Mouse (Mus musculus) heart, embryonic 15.5 days (tissue): ENCODE results near the gene Sntb2. TPM values are rescaled to one million over a fixed set of nuclear protein-coding genes. Genes with fewer than 3 reads are reported as not detected.
A peak's percentile ranks its signal among the peaks of the same experiment; 100 is the strongest.
"Not testable (repeated sequence)": the region's sequence is repeated elsewhere in the genome, so short reads cannot be mapped to it uniquely, and the experiment has no call there.

ENCODE experiments used
- ATAC-seq: fragments of 200-750 bp; cut with Nextera tagmentation; replicated peaks from 2 replicates; pipeline ENCODE4 v1.8.0; 2017; ENCODE audit warnings: low read depth, moderate TSS enrichment; ENCODE audit not compliant: insufficient number of reproducible peaks, insufficient read depth, low FRiP score
- H3K27ac ChIP-seq: fragments of 300-500 bp; sonication (generic); 2 replicates; pipeline ENCODE4 v1.5.1; 2015; ENCODE audit warnings: mild to moderate bottlenecking, inconsistent platforms
- H3K27me3 ChIP-seq: fragments of 300-500 bp; sonication (generic); 2 replicates; pipeline ENCODE4 v1.6.1; 2015; ENCODE audit warnings: inconsistent platforms
- H3K36me3 ChIP-seq: fragments of 300-500 bp; sonication (generic); 2 replicates; pipeline ENCODE4 v1.6.1; 2015; ENCODE audit warnings: mild to moderate bottlenecking, inconsistent platforms
- H3K4me1 ChIP-seq: fragments of 300-500 bp; sonication (generic); replicated peaks from 2 replicates; pipeline ENCODE4 v1.6.1; 2015; ENCODE audit warnings: inconsistent platforms
- H3K4me2 ChIP-seq: fragments of 300-500 bp; sonication (generic); 2 replicates; pipeline ENCODE4 v1.6.1; 2015; ENCODE audit warnings: inconsistent platforms, mild to moderate bottlenecking, moderate library complexity
- H3K4me3 ChIP-seq: fragments of 300-500 bp; sonication (generic); 2 replicates; pipeline ENCODE4 v1.5.1; 2015; ENCODE audit warnings: mild to moderate bottlenecking, inconsistent platforms
- H3K9ac ChIP-seq: fragments of 300-500 bp; sonication (generic); 2 replicates; pipeline ENCODE4 v1.6.1; 2015; ENCODE audit warnings: mild to moderate bottlenecking, inconsistent platforms
- H3K9me3 ChIP-seq: fragments of 300-500 bp; sonication (generic); replicated peaks from 2 replicates; pipeline ENCODE4 v1.6.1; 2016; ENCODE audit warnings: inconsistent platforms
- WGBS: fragments of 180-500 bp; shearing (Covaris S2); methylation state at CpG from one replicate; pipeline ENCODE4 v1.1.7; 2015; ENCODE audit warnings: mixed read lengths; 5-methylcytosine and 5-hydroxymethylcytosine counted together
- polyA plus RNA-seq: library from polyadenylated mRNA; unstranded; fragments of >200 nt; fragmentation: Nextera tagmentation; extraction: Ambion mirVana; gene quantifications from 2 replicates; pipeline ENCODE4 v1.2.1, GENCODE M21; 2015

The Sntb2 gene
- polyA plus RNA-seq, 1 experiment from 2014 or later = 12.6 TPM

DNA sequence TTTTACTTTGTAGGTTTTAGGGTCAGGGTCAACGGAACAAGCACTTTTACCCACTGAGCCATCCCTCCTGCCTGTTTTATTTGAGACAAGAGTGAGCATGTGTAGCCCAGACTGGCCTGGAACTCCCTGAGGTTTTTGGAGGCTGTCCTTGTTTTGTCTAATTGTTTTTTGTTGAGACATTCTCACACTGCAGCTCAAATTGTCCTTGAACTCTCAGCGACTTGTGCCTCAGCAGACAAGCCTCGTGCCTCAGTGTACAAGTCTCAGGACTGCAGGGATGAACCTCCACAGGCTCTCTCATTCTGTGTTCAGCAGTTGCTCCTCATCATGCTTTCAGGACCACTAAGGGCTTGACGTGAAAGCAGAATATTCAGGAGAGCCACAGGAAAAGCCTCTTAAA, 16.2 kb downstream of the Sntb2 start:
- H3K27ac ChIP-seq = no peak overlapping the region
- no peaks in the 10 kb centered on the region for H3K4me1 ChIP-seq
- no peak overlapping the region for H3K4me2 ChIP-seq
- H3K36me3 ChIP-seq = no peaks in the 10 kb centered on the region
- no peaks in the 10 kb centered on the region for H3K9me3 ChIP-seq
- no peaks in the 10 kb centered on the region for H3K27me3 ChIP-seq
- 60% methylated on average over 4 of the region's 4 CpGs for WGBS
- no peak overlapping the region for H3K4me3 ChIP-seq
- H3K9ac ChIP-seq = no peak overlapping the region
- no peak for ATAC-seq

DNA sequence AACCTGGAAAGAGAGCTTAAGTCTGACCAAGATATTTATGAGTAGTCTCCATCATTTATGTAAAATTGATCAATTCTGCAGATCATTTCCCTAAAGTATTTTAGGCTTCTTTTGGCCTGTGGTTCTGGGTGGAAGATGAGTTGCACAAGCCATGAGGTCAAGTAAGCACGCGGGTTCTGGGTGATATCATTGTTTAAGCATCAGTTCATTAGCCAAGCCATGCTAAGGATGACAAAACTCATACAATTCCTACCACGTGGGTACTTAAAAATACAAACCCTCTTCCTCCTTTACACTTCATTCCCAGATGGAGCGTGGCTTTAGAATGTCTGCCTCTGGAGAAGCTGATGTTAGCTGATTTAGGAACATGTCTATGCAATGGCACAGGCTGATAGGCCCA, 18.0 kb downstream of the Sntb2 start:
- H3K9me3 ChIP-seq = no peaks in the 10 kb centered on the region
- no peak for ATAC-seq
- no peak overlapping the region for H3K9ac ChIP-seq
- no peak overlapping the region for H3K27ac ChIP-seq
- H3K4me2 ChIP-seq = no peak overlapping the region
- 0 out of 2 replicates have a peak, but pooled peaks cover 4% of the 10 kb centered on the region for H3K4me1 ChIP-seq
- 56% methylated on average over 4 of the region's 4 CpGs for WGBS
- H3K36me3 ChIP-seq = no peaks in the 10 kb centered on the region
- no peak overlapping the region for H3K4me3 ChIP-seq
- H3K27me3 ChIP-seq = no peaks in the 10 kb centered on the region

DNA sequence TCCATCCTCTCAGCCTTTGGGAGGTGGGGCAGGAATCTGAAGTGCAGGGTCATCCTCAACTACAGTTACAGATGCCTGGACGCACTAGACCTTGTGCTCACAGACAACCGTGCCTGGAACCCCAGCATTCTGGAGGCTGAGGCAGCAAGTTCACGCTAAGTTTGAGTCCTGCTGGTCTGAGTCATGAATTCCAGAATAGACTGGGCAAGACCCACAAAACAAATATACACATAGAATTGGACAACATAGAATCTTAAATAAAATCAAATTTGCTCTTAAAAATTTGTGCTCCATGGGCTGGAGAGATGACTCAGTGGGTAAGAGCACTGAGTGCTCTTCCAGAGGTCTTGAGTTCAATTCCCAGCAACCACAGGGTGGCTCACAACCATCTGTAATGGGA, 21.5 kb downstream of the Sntb2 start:
- H3K4me3 ChIP-seq = no peak overlapping the region
- whole genome bisulfite sequencing = 82% methylated on average over 3 of the region's 3 CpGs
- no peak for ATAC-seq
- H3K36me3 ChIP-seq = no peaks in the 10 kb centered on the region
- H3K9ac ChIP-seq = no peak overlapping the region
- H3K9me3 ChIP-seq = no peaks in the 10 kb centered on the region
- 0 out of 2 replicates have a peak, but pooled peaks cover 4% of the 10 kb centered on the region for H3K4me1 ChIP-seq
- no peak overlapping the region for H3K27ac ChIP-seq
- no peaks in the 10 kb centered on the region for H3K27me3 ChIP-seq
- no peak overlapping the region for H3K4me2 ChIP-seq

DNA sequence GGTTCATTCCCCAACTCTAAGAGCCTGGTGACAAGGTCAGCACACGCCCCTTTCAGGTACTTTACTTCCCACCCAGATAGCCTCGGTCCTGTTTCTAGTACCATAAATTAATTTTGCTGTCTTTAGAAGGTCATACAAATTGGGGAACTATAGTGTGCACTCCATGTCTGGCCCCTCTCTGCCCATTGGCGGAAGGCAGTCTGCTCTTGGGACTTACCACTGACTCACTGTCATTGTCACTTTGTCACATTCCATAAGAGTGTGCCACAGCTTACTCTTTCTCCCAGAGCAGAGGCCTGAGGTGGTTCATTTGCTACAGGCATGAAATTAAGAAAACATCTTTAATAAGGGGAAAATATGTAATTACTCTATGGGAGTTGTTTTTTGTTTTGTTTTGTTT, 22.7 kb downstream of the Sntb2 start:
- Histone ChIP-seq H3K27me3 (no peaks in the 10 kb centered on the region), H3K4me1 (0 out of 2 replicates have a peak, but pooled peaks cover 7% of the 10 kb centered on the region), H3K4me3 (no peak overlapping the region)

DNA sequence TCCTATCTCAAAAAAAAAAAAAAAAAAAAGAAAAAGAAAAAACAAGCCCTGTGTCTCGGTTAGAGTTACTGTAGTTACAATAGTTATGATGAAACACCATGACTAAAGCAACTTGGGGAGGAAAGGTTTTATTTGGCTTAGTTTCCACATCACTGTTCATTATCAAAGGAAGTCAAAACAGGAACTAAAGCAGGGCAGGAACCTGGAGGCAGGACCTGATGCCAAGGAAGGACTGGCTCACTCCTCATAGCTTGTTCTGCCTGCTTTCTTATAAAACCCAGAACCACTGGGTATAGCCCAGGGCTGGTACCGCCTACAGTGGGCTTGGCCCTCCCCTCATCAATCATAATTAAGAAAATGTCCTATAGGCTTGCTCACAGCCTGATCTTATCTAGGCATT, 24.1 kb downstream of the Sntb2 start:
- no peaks in the 10 kb centered on the region for H3K27me3 ChIP-seq
- no peak overlapping the region for H3K27ac ChIP-seq
- no peaks in the 10 kb centered on the region for H3K36me3 ChIP-seq
- no peak for ATAC-seq
- no peak overlapping the region for H3K9ac ChIP-seq
- no peak overlapping the region for H3K4me3 ChIP-seq
- 0 out of 2 replicates have a peak, but pooled peaks cover 7% of the 10 kb centered on the region for H3K4me1 ChIP-seq
- 81% methylated on average over 2 of the region's 2 CpGs for WGBS
- no peak overlapping the region for H3K4me2 ChIP-seq
- H3K9me3 ChIP-seq = no peaks in the 10 kb centered on the region

More for the DNA sequence above, 22.7 kb downstream of the Sntb2 start:
- H3K9ac ChIP-seq = no peak overlapping the region
- no peak overlapping the region for H3K27ac ChIP-seq
- no peak for ATAC-seq
- H3K4me2 ChIP-seq = no peak overlapping the region
- no peaks in the 10 kb centered on the region for H3K36me3 ChIP-seq
- H3K9me3 ChIP-seq = no peaks in the 10 kb centered on the region
- WGBS = 57% methylated on average over 3 of the region's 3 CpGs

DNA sequence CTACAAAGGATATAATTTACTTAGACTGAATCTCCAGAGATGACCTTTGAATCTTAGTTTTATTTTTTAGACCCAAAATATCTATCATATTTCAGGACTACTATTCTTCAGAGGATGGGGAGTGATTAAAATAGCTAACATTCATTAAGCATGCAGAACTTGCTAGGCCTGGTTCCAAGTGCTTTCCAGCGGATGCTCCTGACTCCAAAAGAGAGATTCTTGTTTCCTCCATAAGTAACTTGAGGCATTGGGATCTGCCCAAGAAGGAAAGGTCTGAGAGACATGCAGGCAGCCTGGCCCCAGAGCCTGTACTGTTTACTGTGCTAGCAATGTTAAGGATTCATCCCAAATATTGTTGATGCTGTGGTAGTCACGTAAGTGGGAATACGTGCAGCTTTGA, 26.8 kb downstream of the Sntb2 start:
- 72% methylated on average over 3 of the region's 3 CpGs for WGBS
- no peaks in the 10 kb centered on the region for H3K9me3 ChIP-seq
- no peaks in the 10 kb centered on the region for H3K36me3 ChIP-seq
- H3K4me3 ChIP-seq = no peak overlapping the region
- no peak overlapping the region for H3K4me2 ChIP-seq
- no peaks in the 10 kb centered on the region for H3K27me3 ChIP-seq
- H3K27ac ChIP-seq = peak overlapping the region; percentile 25; the same call in 1 of the 2 replicates
- ATAC-seq = no peak
- 0 out of 2 replicates have a peak, but pooled peaks cover 7% of the 10 kb centered on the region for H3K4me1 ChIP-seq
- H3K9ac ChIP-seq = no peak overlapping the region

DNA sequence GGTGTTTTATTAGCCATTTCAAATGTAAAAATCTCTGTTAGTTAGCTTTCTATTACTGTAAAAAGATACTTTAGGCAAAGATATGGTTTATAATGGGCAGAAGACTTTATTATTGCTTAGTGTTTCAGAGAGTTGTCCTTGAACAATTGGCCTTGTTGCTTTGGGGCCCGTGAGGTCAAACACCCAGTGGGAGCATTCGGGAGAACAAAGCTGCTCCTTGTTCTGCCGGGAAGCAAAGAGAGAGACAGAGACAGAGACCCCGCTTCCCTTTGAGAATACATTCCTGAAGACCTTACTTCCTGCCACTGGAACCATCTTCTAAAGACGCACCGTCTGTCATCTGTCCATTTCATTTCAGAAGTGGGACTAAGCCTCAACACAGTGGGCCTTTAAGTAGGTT, 27.8 kb downstream of the Sntb2 start:
- WGBS = 68% methylated on average over 6 of the region's 6 CpGs
- no peak overlapping the region for H3K4me3 ChIP-seq
- no peak overlapping the region for H3K4me2 ChIP-seq
- no peak for ATAC-seq
- 0 out of 2 replicates have a peak, but pooled peaks cover 3% of the 10 kb centered on the region for H3K4me1 ChIP-seq
- no peak overlapping the region for H3K9ac ChIP-seq
- H3K27ac ChIP-seq = no peak overlapping the region
- no peaks in the 10 kb centered on the region for H3K36me3 ChIP-seq
- H3K9me3 ChIP-seq = no peaks in the 10 kb centered on the region
- H3K27me3 ChIP-seq = no peaks in the 10 kb centered on the region

DNA sequence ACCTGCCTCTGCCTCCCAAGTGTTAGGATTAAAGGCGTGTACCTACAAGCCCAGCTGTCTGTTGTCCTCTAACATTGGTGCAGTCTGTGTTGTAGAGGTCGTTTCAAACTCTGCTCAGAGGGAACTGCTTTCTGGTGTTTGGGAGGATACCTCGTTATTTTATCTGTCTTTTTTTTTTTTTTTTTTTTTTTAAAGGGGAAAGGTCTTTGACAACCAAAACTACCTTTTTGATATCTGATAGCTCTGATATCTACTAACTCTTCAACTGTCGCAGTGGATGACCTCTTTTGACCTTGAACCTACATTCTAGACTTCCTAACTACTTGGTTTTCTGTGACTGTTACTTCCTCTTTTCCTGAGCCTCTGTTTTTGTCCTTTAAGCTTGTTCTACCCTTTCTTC, 29.0 kb downstream of the Sntb2 start:
- H3K36me3 ChIP-seq = no peaks in the 10 kb centered on the region
- 48% methylated on average over 4 of the region's 4 CpGs for WGBS
- H3K27ac ChIP-seq = no peak overlapping the region
- no peak overlapping the region for H3K4me3 ChIP-seq
- ATAC-seq = no peak
- no peak overlapping the region for H3K4me2 ChIP-seq
- H3K9ac ChIP-seq = no peak overlapping the region
- H3K4me1 ChIP-seq = 0 out of 2 replicates have a peak, but pooled peaks cover 3% of the 10 kb centered on the region
- H3K27me3 ChIP-seq = no peaks in the 10 kb centered on the region
- no peaks in the 10 kb centered on the region for H3K9me3 ChIP-seq

DNA sequence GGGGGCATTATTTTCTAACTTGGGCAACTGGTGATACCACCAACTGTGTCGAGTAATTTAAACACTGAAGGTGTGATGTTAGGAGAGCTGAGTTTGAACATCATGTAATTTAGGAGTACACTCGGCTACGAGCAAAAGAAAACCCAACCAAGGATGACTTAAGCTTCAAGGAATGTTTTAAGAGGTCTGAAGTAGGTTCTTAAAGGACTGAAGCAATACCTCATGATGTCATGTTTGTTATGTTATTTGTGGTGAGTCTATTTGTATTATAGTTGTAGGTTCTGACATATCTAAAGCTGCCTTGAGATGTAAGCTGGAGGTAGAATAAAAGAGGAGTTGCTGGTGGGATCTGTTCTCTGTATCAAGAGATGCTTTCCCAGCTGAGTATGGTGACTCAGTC, 34.4 kb downstream of the Sntb2 start:
- H3K36me3 ChIP-seq = no peaks in the 10 kb centered on the region
- no peak overlapping the region for H3K27ac ChIP-seq
- H3K4me2 ChIP-seq = no peak overlapping the region
- WGBS = 53% methylated on average over 3 of the region's 3 CpGs
- H3K9ac ChIP-seq = no peak overlapping the region
- H3K4me3 ChIP-seq = no peak overlapping the region
- ATAC-seq = no peak
- no peaks in the 10 kb centered on the region for H3K9me3 ChIP-seq
- H3K27me3 ChIP-seq = no peaks in the 10 kb centered on the region
- H3K4me1 ChIP-seq = peaks cover 21% of the 10 kb centered on the region

DNA sequence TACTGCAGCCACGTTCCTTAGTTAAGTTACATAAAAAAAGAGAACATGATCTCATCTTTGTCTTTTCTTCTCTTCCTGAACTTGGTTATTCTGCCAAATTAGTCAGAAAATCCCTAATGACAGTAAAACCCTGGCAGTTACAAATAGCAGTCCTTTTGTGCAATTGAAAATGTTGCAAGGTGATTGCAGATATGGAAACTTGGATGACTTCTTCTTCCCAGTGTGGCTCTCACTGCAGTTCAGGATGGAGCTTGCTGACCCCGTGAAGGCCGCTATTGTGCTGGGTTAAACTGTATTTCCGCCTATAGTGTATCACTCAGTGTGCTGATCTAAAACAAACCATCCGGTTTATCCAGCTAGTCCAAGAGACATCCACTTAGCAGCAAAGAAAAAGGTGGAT, 36.4 kb downstream of the Sntb2 start:
- Histone ChIP-seq H3K4me1 (peaks cover 21% of the 10 kb centered on the region), H3K9ac (no peak overlapping the region), H3K27me3 (no peaks in the 10 kb centered on the region), H3K9me3 (no peaks in the 10 kb centered on the region), H3K27ac (peak overlapping the region; percentile 82), H3K36me3 (no peaks in the 10 kb centered on the region), H3K4me3 (no peak overlapping the region), H3K4me2 (no peak overlapping the region)
- ATAC-seq = peak; percentile 83
- 49% methylated on average over 5 of the region's 5 CpGs for WGBS

DNA sequence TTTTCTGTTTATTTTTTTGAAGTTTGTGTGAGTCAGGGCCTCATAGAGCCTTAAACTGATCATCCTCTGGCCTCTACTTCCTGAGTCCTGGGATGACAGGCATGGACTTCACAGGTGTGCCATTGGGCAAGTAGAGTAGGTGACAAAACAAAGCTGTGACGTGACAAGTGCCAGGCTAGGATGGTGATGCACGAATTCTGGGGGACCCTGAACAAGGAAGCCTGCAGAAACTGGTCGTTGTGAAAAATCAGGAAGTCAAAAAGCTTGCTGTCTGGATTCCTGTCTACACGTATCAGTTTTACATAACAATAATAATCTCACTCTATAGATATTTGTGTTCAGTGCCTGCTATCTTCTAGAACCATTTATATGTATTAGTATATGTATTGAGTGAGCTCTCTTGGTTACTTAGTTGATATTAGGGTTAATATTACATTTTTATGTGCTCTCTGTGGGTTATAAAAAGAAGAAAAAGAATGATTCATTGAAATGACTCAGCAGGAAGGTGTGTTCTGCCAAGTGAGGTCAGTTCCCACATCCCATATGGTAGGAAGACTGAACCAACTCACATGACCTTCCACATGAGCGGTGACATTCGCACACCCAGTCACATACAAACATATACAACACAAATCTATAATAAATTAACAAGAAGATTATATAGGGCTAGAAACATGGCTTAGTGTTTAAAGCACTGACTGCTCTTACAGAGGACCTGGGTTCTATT, 37.2 kb downstream of the Sntb2 start:
- Histone ChIP-seq H3K4me3 (no peak overlapping the region), H3K4me1 (peaks cover 21% of the 10 kb centered on the region), H3K36me3 (no peaks in the 10 kb centered on the region), H3K27ac (peak overlapping the region; percentile 82), H3K9ac (no peak overlapping the region), H3K4me2 (no peak overlapping the region), H3K27me3 (no peaks in the 10 kb centered on the region), H3K9me3 (no peaks in the 10 kb centered on the region)
- no peak for ATAC-seq
- WGBS = 60% methylated on average over 6 of the region's 6 CpGs

DNA sequence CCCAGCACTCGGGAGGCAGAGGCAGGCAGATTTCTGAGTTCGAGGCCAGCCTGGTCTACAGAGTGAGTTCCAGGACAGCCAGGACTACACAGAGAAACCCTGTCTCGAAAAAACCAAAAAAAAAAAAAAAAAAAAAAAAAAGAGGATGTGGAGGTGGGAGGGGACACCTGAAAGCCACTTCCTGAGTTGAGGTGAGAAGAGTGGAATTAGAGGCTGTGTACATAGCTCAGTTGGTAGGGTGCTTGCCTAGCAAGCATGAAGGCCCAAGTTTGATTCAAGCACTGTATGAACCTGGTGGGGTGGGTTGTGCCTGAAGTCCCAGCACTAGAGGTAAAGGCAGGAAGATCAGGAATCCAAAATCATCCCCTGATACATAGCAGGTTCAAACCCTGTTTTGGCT, 38.0 kb downstream of the Sntb2 start:
- not testable (repeated sequence) for H3K4me2 ChIP-seq, H3K4me3 ChIP-seq, H3K9ac ChIP-seq, H3K27me3 ChIP-seq, H3K36me3 ChIP-seq, ATAC-seq, H3K9me3 ChIP-seq, H3K27ac ChIP-seq
- H3K4me1 ChIP-seq = peaks cover 23% of the 10 kb centered on the region
- 92% methylated on average over 3 of the region's 3 CpGs for WGBS
